Mouse (Mus musculus): ENCODE data around the gene Elp4. TPM values are rescaled to one million over a fixed set of nuclear protein-coding genes. Genes with fewer than 3 reads are reported as not detected.

The Elp4 gene
- polyA plus RNA-seq, 1 experiment, result 2.9 TPM

- DNase-seq (ENCODE audit: low read depth in 1 of 2, low spot score in 2 of 2), result no peak
- H3K27me3 ChIP-seq (ENCODE audit: control insufficient read depth, insufficient read depth, low read length), result no peaks in the 10 kb centered on the region
- no peak overlapping the region for H3K4me3 ChIP-seq (ENCODE audit: extremely low read depth, insufficient read depth, insufficient read length)
- no peak overlapping the region for H3K27ac ChIP-seq (ENCODE audit: insufficient read depth, low read length)
- TF ChIP-seq CTCF (IDR thresholded peaks at IDR 0.05; ENCODE audit: extremely low read depth, insufficient read depth, insufficient read length, insufficient replicate concordance) (no peak), POLR2A (IDR thresholded peaks at IDR 0.05; ENCODE audit: low read depth, low read length) (no peak)
- WGBS, result 94% methylated on average over 1 of the region's 1 CpGs
- no peaks in the 10 kb centered on the region for H3K4me1 ChIP-seq (ENCODE audit: control insufficient read depth, insufficient read depth, insufficient read length)
- H3K36me3 ChIP-seq (ENCODE audit: control insufficient read depth, insufficient read depth, low read length), result no peaks in the 10 kb centered on the region
Observed at GRCm38 (mm10) chr2:105800694-105801093, 103.7 kb downstream of the Elp4 start.

- Histone ChIP-seq H3K4me1 (ENCODE audit: control insufficient read depth, insufficient read depth, insufficient read length) (no peaks in the 10 kb centered on the region), H3K4me3 (ENCODE audit: extremely low read depth, insufficient read depth, insufficient read length) (no peak overlapping the region), H3K36me3 (ENCODE audit: control insufficient read depth, insufficient read depth, low read length) (no peaks in the 10 kb centered on the region), H3K27ac (ENCODE audit: insufficient read depth, low read length) (no peak overlapping the region), H3K27me3 (ENCODE audit: control insufficient read depth, insufficient read depth, low read length) (no peaks in the 10 kb centered on the region)
- no peak for TF ChIP-seq POLR2A (IDR thresholded peaks at IDR 0.05; ENCODE audit: low read depth, low read length)
- TF ChIP-seq CTCF (IDR thresholded peaks at IDR 0.05; ENCODE audit: extremely low read depth, insufficient read depth, insufficient read length, insufficient replicate concordance), result no peak
- no peak for DNase-seq (ENCODE audit: low read depth in 1 of 2, low spot score in 2 of 2)
- WGBS, result 89% methylated on average over 2 of the region's 2 CpGs
Observed at GRCm38 (mm10) chr2:105799840-105800239, 104.5 kb downstream of the Elp4 start.

GRCm38 (mm10) chr2:105797842-105798241 lies 106.5 kb downstream of the Elp4 start:
- TF ChIP-seq POLR2A (IDR thresholded peaks at IDR 0.05; ENCODE audit: low read depth, low read length) (no peak), CTCF (IDR thresholded peaks at IDR 0.05; ENCODE audit: extremely low read depth, insufficient read depth, insufficient read length, insufficient replicate concordance) (no peak)
- no peaks in the 10 kb centered on the region for H3K4me1 ChIP-seq (ENCODE audit: control insufficient read depth, insufficient read depth, insufficient read length)
- no peaks in the 10 kb centered on the region for H3K27me3 ChIP-seq (ENCODE audit: control insufficient read depth, insufficient read depth, low read length)
- no peak overlapping the region for H3K27ac ChIP-seq (ENCODE audit: insufficient read depth, low read length)
- DNase-seq (ENCODE audit: low read depth in 1 of 2, low spot score in 2 of 2), result no peak
- H3K4me3 ChIP-seq (ENCODE audit: extremely low read depth, insufficient read depth, insufficient read length), result no peak overlapping the region
- no peaks in the 10 kb centered on the region for H3K36me3 ChIP-seq (ENCODE audit: control insufficient read depth, insufficient read depth, low read length)

GRCm38 (mm10) chr2:105796101-105796500 lies 108.3 kb downstream of the Elp4 start:
- Histone ChIP-seq H3K27ac (ENCODE audit: insufficient read depth, low read length) (no peak overlapping the region), H3K4me1 (ENCODE audit: control insufficient read depth, insufficient read depth, insufficient read length) (no peaks in the 10 kb centered on the region), H3K4me3 (ENCODE audit: extremely low read depth, insufficient read depth, insufficient read length) (no peak overlapping the region), H3K36me3 (ENCODE audit: control insufficient read depth, insufficient read depth, low read length) (no peaks in the 10 kb centered on the region), H3K27me3 (ENCODE audit: control insufficient read depth, insufficient read depth, low read length) (no peaks in the 10 kb centered on the region)
- no peak for TF ChIP-seq POLR2A (IDR thresholded peaks at IDR 0.05; ENCODE audit: low read depth, low read length)
- no peak for TF ChIP-seq CTCF (IDR thresholded peaks at IDR 0.05; ENCODE audit: extremely low read depth, insufficient read depth, insufficient read length, insufficient replicate concordance)
- DNase-seq (ENCODE audit: low read depth in 1 of 2, low spot score in 2 of 2), result no peak

- TF ChIP-seq CTCF (IDR thresholded peaks at IDR 0.05; ENCODE audit: extremely low read depth, insufficient read depth, insufficient read length, insufficient replicate concordance) (no peak), POLR2A (IDR thresholded peaks at IDR 0.05; ENCODE audit: low read depth, low read length) (no peak)
- H3K4me1 ChIP-seq (ENCODE audit: control insufficient read depth, insufficient read depth, insufficient read length), result no peaks in the 10 kb centered on the region
- no peak for DNase-seq (ENCODE audit: low read depth in 1 of 2, low spot score in 2 of 2)
- no peaks in the 10 kb centered on the region for H3K27me3 ChIP-seq (ENCODE audit: control insufficient read depth, insufficient read depth, low read length)
- no peak overlapping the region for H3K27ac ChIP-seq (ENCODE audit: insufficient read depth, low read length)
- H3K4me3 ChIP-seq (ENCODE audit: extremely low read depth, insufficient read depth, insufficient read length), result no peak overlapping the region
- no peaks in the 10 kb centered on the region for H3K36me3 ChIP-seq (ENCODE audit: control insufficient read depth, insufficient read depth, low read length)
- whole genome bisulfite sequencing, result 96% methylated on average over 12 of the region's 12 CpGs
Observed at GRCm38 (mm10) chr2:105792339-105793120, 111.8 kb downstream of the Elp4 start.

GRCm38 (mm10) chr2:105789936-105790335 lies 114.4 kb downstream of the Elp4 start:
- Histone ChIP-seq H3K36me3 (ENCODE audit: control insufficient read depth, insufficient read depth, low read length) (no peaks in the 10 kb centered on the region), H3K4me3 (ENCODE audit: extremely low read depth, insufficient read depth, insufficient read length) (no peak overlapping the region), H3K27ac (ENCODE audit: insufficient read depth, low read length) (no peak overlapping the region), H3K27me3 (ENCODE audit: control insufficient read depth, insufficient read depth, low read length) (no peaks in the 10 kb centered on the region), H3K4me1 (ENCODE audit: control insufficient read depth, insufficient read depth, insufficient read length) (no peaks in the 10 kb centered on the region)
- DNase-seq (ENCODE audit: low read depth in 1 of 2, low spot score in 2 of 2), result no peak
- TF ChIP-seq POLR2A (IDR thresholded peaks at IDR 0.05; ENCODE audit: low read depth, low read length) (no peak), CTCF (IDR thresholded peaks at IDR 0.05; ENCODE audit: extremely low read depth, insufficient read depth, insufficient read length, insufficient replicate concordance) (no peak)
- 95% methylated on average over 1 of the region's 1 CpGs for WGBS

- Histone ChIP-seq H3K4me1 (ENCODE audit: control insufficient read depth, insufficient read depth, insufficient read length) (no peaks in the 10 kb centered on the region), H3K27ac (ENCODE audit: insufficient read depth, low read length) (no peak overlapping the region), H3K27me3 (ENCODE audit: control insufficient read depth, insufficient read depth, low read length) (no peaks in the 10 kb centered on the region), H3K4me3 (ENCODE audit: extremely low read depth, insufficient read depth, insufficient read length) (no peak overlapping the region), H3K36me3 (ENCODE audit: control insufficient read depth, insufficient read depth, low read length) (no peaks in the 10 kb centered on the region)
- DNase-seq (ENCODE audit: low read depth in 1 of 2, low spot score in 2 of 2), result no peak
- TF ChIP-seq POLR2A (IDR thresholded peaks at IDR 0.05; ENCODE audit: low read depth, low read length), result no peak
- no peak for TF ChIP-seq CTCF (IDR thresholded peaks at IDR 0.05; ENCODE audit: extremely low read depth, insufficient read depth, insufficient read length, insufficient replicate concordance)
- WGBS, result 89% methylated on average over 4 of the region's 4 CpGs
Observed at GRCm38 (mm10) chr2:105787726-105788125, 116.6 kb downstream of the Elp4 start.

All from spleen, adult 2 months (tissue).